Mouse (Mus musculus): ENCODE results near the gene Hs3st3a1. TPM values are rescaled to one million over a fixed set of nuclear protein-coding genes. Genes with fewer than 3 reads are reported as not detected.

Gene Hs3st3a1
- polyA plus RNA-seq (2015; fragmentation: Nextera tagmentation; extraction: Ambion mirVana): 1.7 and 1.9 TPM in 2 replicates

- Histone ChIP-seq H3K27me3 (peaks cover 8% of the 10 kb centered on the region), H3K36me3 (no peaks in the 10 kb centered on the region), H3K9me3 (replicated peaks) (no peaks in the 10 kb centered on the region), H3K4me1 (peaks cover 20% of the 10 kb centered on the region), H3K4me3 (replicated peaks) (peak within 1 kb of the TSS; percentile 58), H3K27ac (replicated peaks) (peak within 1 kb of the TSS; percentile 76), H3K9ac (peak within 1 kb of the TSS; percentile 59), H3K4me2 (replicated peaks) (peak within 1 kb of the TSS; percentile 98)
- peak; percentile 88 for ATAC-seq (ENCODE audit: insufficient number of reproducible peaks, low FRiP score, low TSS enrichment, low read depth)
- WGBS: under 1% methylated on average over 35 of the region's 36 CpGs
These were observed at the start of gene Hs3st3a1 for GRCm38 (mm10) chr11:64434611-64435545. Gene Hs3st3a1, plus strand, starts transcription at chr11:64435332.

DNA sequence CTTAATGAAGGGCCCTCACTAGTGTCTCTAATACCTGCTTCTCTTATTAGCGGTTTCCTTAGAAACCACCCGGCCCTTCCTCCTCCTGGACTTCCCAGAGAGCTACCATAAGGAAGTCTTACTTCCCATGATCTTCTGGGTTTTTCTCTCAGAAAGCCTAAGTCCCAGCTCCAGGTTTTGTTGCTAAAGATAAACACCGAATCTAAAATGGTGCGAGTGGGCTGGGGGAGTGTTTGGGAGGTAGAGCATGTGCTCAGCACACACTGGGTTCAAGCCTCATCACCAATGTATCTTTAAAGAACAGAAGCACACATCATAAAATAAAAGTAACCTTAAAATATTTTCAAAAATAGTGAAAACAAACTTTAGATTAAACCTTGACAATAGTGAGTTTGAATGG, 48.8 kb upstream of the Hs3st3a1 start:
- H3K9me3 ChIP-seq (replicated peaks): no peaks in the 10 kb centered on the region
- no peak overlapping the region for H3K9ac ChIP-seq
- no peaks in the 10 kb centered on the region for H3K4me1 ChIP-seq
- no peak overlapping the region for H3K4me3 ChIP-seq (replicated peaks)
- 94% methylated on average over 4 of the region's 4 CpGs for WGBS
- no peak for ATAC-seq (ENCODE audit: insufficient number of reproducible peaks, low FRiP score, low TSS enrichment, low read depth)
- H3K36me3 ChIP-seq: no peaks in the 10 kb centered on the region
- no peak overlapping the region for H3K27ac ChIP-seq (replicated peaks)
- no peaks in the 10 kb centered on the region for H3K27me3 ChIP-seq
- no peak overlapping the region for H3K4me2 ChIP-seq (replicated peaks)

DNA sequence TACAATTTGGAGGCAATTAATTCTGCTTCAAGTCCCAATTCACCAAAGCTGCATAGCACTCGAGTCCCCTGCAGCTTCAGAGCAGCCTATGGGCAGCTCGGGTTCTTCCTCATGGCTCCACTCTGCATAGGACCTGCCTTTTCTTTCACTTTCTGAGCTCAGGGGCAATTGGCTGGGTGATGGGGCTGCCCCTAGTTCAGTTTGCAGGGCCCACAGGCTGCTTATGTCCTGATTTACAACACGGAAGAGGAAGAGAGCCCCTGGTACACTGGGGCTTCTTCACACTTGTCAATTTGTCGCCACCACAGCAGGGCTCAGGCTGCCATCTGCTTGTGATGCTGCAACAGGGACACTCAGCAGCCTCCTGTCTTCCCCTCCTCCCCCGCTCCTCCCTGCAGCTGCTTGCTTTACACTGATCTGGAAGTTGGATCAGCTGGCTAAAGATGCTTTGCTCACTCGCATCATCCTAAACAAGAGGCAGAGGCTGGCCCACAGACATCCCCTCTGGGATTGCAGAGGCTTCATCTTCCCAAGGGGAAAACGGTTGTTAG, 38.7 kb upstream of the Hs3st3a1 start:
- Histone ChIP-seq H3K9ac (no peak overlapping the region), H3K4me3 (replicated peaks) (peak overlapping the region; percentile 21; the same call in 1 of the 2 replicates), H3K4me1 (0 out of 2 replicates have a peak, but pooled peaks cover 5% of the 10 kb centered on the region), H3K27me3 (no peaks in the 10 kb centered on the region), H3K36me3 (no peaks in the 10 kb centered on the region), H3K9me3 (replicated peaks) (no peaks in the 10 kb centered on the region), H3K27ac (replicated peaks) (no peak overlapping the region), H3K4me2 (replicated peaks) (peak overlapping the region; percentile 32)
- peak; percentile 67; the same call in 1 of the 2 replicates for ATAC-seq (ENCODE audit: insufficient number of reproducible peaks, low FRiP score, low TSS enrichment, low read depth)
- 11% methylated on average over 7 of the region's 7 CpGs for WGBS

- Histone ChIP-seq H3K27me3 (no peaks in the 10 kb centered on the region), H3K4me1 (0 out of 2 replicates have a peak, but pooled peaks cover 5% of the 10 kb centered on the region), H3K4me3 (replicated peaks) (no peak overlapping the region), H3K9me3 (replicated peaks) (no peaks in the 10 kb centered on the region), H3K9ac (no peak overlapping the region), H3K36me3 (no peaks in the 10 kb centered on the region), H3K27ac (replicated peaks) (no peak overlapping the region), H3K4me2 (replicated peaks) (no peak overlapping the region)
- ATAC-seq (ENCODE audit: insufficient number of reproducible peaks, low FRiP score, low TSS enrichment, low read depth): no peak
- WGBS: 69% methylated on average over 6 of the region's 6 CpGs
These were observed 38.2 kb upstream of the Hs3st3a1 start for GRCm38 (mm10) chr11:64396949-64397348.

DNA sequence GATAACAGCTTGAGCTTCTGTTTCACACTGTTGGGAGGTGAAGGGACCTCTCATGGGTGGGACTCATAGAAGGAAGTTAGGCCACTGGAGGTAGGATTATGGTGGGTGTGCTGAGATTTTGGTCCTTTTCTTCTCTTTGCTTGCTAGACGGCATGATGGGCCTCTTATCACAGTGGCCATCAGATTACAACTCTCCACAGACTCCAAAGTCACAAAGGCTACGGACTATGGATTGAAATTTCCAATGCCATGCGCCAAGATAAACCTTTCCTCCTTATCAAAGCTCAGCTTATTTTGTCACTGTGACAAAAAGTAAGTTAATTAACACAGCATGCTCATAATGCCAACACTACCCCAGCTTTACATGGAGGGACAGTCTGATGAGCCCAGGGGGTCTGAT, 37.5 kb upstream of the Hs3st3a1 start:
- no peak overlapping the region for H3K27ac ChIP-seq (replicated peaks)
- no peaks in the 10 kb centered on the region for H3K27me3 ChIP-seq
- no peaks in the 10 kb centered on the region for H3K36me3 ChIP-seq
- H3K4me1 ChIP-seq: 0 out of 2 replicates have a peak, but pooled peaks cover 5% of the 10 kb centered on the region
- no peaks in the 10 kb centered on the region for H3K9me3 ChIP-seq (replicated peaks)
- no peak for ATAC-seq (ENCODE audit: insufficient number of reproducible peaks, low FRiP score, low TSS enrichment, low read depth)
- no peak overlapping the region for H3K4me3 ChIP-seq (replicated peaks)
- no peak overlapping the region for H3K9ac ChIP-seq
- H3K4me2 ChIP-seq (replicated peaks): no peak overlapping the region
- 90% methylated on average over 3 of the region's 3 CpGs for WGBS

GRCm38 (mm10) chr11:64400534-64401093, 34.5 kb upstream of the Hs3st3a1 start:
- Histone ChIP-seq H3K4me3 (replicated peaks) (no peak overlapping the region), H3K9me3 (replicated peaks) (no peaks in the 10 kb centered on the region), H3K27ac (replicated peaks) (no peak overlapping the region), H3K4me2 (replicated peaks) (no peak overlapping the region), H3K27me3 (no peaks in the 10 kb centered on the region), H3K4me1 (0 out of 2 replicates have a peak, but pooled peaks cover 5% of the 10 kb centered on the region), H3K36me3 (no peaks in the 10 kb centered on the region), H3K9ac (no peak overlapping the region)
- 58% methylated on average over 6 of the region's 6 CpGs for WGBS
- no peak for ATAC-seq (ENCODE audit: insufficient number of reproducible peaks, low FRiP score, low TSS enrichment, low read depth)

DNA sequence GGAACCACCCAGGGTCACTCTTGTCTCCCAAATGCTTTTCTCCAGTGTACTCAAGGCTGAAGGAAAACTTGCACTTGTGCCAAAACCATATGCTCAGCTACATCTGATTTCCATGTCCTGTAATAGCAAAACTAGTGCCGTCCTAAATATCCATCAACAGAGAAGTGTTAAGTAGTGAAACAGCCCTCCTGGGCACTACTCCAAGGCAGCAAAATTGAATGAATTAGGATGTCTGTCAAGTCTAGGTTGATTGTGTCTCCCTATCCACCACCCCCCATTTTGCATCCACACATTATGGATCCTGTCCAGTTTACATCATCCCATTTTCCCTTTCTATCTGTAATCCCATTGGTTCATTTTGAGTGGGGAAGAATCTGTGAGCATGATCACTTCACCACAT, 16.2 kb upstream of the Hs3st3a1 start:
- 40% methylated on average over 1 of the region's 1 CpGs for WGBS
- Histone ChIP-seq H3K4me1 (no peaks in the 10 kb centered on the region), H3K9me3 (replicated peaks) (no peaks in the 10 kb centered on the region)

DNA sequence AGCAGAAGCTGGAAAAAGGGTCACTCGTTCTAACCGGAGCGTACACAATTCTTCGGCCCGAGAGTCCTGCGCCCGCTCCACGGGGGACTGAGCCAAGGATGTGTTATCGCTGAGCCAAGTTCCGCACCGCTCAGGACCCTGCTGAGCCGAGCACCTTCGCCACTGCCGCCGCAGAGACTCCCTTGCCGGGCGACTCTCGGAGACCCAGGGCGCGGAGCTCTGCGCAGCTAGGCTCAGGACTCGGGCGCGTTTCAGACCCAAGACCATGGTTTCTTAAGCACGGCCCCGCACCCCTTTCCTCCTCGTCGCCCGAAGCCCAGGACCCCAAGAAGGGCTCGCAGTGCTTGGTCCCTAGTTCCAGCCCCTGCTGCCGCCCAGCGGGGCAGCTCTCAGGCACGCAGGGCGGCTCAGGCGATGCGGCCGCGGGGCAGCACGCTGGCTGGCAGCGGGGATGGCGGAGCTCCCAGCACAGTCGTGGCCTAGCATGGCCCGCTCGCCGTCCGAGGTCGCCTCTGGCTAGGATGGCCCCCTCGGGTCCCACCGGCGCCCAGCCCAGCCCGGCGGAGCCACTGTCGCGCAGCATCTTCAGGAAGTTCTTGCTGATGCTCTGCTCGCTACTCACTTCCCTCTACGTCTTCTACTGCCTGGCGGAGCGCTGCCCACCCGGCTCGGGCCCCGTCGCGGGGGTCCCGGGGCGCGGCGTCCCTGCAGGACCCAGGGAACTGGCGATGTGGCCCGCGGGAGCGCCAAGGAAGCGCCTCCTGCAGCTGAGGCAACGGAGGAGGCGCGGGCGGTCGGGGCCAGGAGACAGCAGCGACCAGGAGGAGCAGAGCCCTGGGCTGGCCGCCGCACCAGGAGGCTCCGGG, 647 bp downstream of the Hs3st3a1 start:
- peak overlapping the region; percentile 76 for H3K27ac ChIP-seq (replicated peaks)
- no peaks in the 10 kb centered on the region for H3K9me3 ChIP-seq (replicated peaks)
- H3K27me3 ChIP-seq: peaks cover 15% of the 10 kb centered on the region
- peaks cover 20% of the 10 kb centered on the region for H3K4me1 ChIP-seq
- peak overlapping the region; percentile 58 for H3K4me3 ChIP-seq (replicated peaks)
- peak overlapping the region; percentile 59 for H3K9ac ChIP-seq
- ATAC-seq (ENCODE audit: insufficient number of reproducible peaks, low FRiP score, low TSS enrichment, low read depth): peak; percentile 81
- no peaks in the 10 kb centered on the region for H3K36me3 ChIP-seq
- H3K4me2 ChIP-seq (replicated peaks): peak overlapping the region; percentile 98
- WGBS: under 1% methylated on average over 81 of the region's 81 CpGs

More for the DNA sequence above, 16.2 kb upstream of the Hs3st3a1 start:
- Histone ChIP-seq H3K4me3 (replicated peaks) (no peak overlapping the region), H3K9ac (no peak overlapping the region), H3K4me2 (replicated peaks) (no peak overlapping the region), H3K36me3 (no peaks in the 10 kb centered on the region), H3K27ac (replicated peaks) (no peak overlapping the region), H3K27me3 (no peaks in the 10 kb centered on the region)
- ATAC-seq (ENCODE audit: insufficient number of reproducible peaks, low FRiP score, low TSS enrichment, low read depth): no peak

DNA sequence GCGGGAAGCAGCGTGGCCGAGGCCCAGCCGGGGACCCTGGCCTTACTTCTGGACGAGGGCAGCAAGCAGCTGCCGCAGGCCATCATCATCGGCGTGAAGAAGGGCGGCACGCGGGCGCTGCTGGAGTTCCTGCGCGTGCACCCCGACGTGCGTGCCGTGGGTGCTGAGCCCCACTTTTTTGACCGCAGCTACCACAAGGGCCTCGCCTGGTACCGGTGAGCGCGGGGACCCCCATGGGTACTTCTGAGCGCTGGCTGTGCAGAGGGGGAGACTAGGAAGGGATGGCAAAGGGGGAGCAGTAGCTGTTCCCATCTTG, 1.2 kb downstream of the Hs3st3a1 start, which contains the start of gene F930015N05Rik:
Gene F930015N05Rik (minus strand): TSS at position 242 of the 316 bp plus-strand sequence.
- Histone ChIP-seq H3K36me3 (no peaks in the 10 kb centered on the region), H3K27me3 (peaks cover 15% of the 10 kb centered on the region), H3K4me1 (peaks cover 20% of the 10 kb centered on the region), H3K9ac (peak within 1 kb of the TSS; percentile 59), H3K4me2 (replicated peaks) (peak within 1 kb of the TSS; percentile 98), H3K9me3 (replicated peaks) (no peaks in the 10 kb centered on the region), H3K4me3 (replicated peaks) (peak within 1 kb of the TSS; percentile 58), H3K27ac (replicated peaks) (peak within 1 kb of the TSS; percentile 76)
- WGBS: 0% methylated on average over 24 of the region's 24 CpGs
- no peak for ATAC-seq (ENCODE audit: insufficient number of reproducible peaks, low FRiP score, low TSS enrichment, low read depth)

GRCm38 (mm10) chr11:64436791-64437298, 1.7 kb downstream of the Hs3st3a1 start:
- H3K36me3 ChIP-seq: no peaks in the 10 kb centered on the region
- no peak overlapping the region for H3K27ac ChIP-seq (replicated peaks)
- H3K9me3 ChIP-seq (replicated peaks): no peaks in the 10 kb centered on the region
- 20% methylated on average over 5 of the region's 5 CpGs for WGBS
- ATAC-seq (ENCODE audit: insufficient number of reproducible peaks, low FRiP score, low TSS enrichment, low read depth): no peak
- no peak overlapping the region for H3K9ac ChIP-seq
- H3K4me1 ChIP-seq: peaks cover 20% of the 10 kb centered on the region
- peak overlapping the region; percentile 98 for H3K4me2 ChIP-seq (replicated peaks)
- peaks cover 15% of the 10 kb centered on the region for H3K27me3 ChIP-seq
- H3K4me3 ChIP-seq (replicated peaks): peak overlapping the region; percentile 58

All from embryonic facial prominence, embryonic 15.5 days (tissue).